Mouse (Mus musculus): ENCODE measurements around the gene Olfr10.

- TF ChIP-seq GATA1 (IDR thresholded peaks at IDR 0.05; ENCODE audit: borderline replicate concordance, low read length) (no peak), FLI1 (IDR thresholded peaks at IDR 0.05; ENCODE audit: low read length) (no peak)
These were observed 22.2 kb downstream of the Olfr10 start for GRCm38 (mm10) chr11:49326726-49327125.

Measured in megakaryocyte, embryonic 14.5 days (primary cell).